Mouse (Mus musculus): ENCODE measurements around the gene Spsb3. TPM values are rescaled to one million over a fixed set of nuclear protein-coding genes. Genes with fewer than 3 reads are reported as not detected.

Gene Spsb3
- total and polyA plus RNA-seq, 3 experiments: 14.4 to 23.3 (median 21.3) TPM

GRCm38 (mm10) chr17:24878531-24878930, 7.9 kb upstream of the Spsb3 start:
- dilution Hi-C loops (cut with MboI; ENCODE audit: extremely low pct_ligation_motif_present, extremely low pct_unique_long_range_greater_than_20kb, low sequenced_read_pairs) (no loop called here), in situ Hi-C loops (cut with MboI; ENCODE audit: low pct_ligation_motif_present, low pct_unique_long_range_greater_than_20kb, low sequenced_read_pairs) (no loop called here)

GRCm38 (mm10) chr17:24881738-24882440, 4.6 kb upstream of the Spsb3 start:
- H3K36me3 ChIP-seq (replicated peaks in 1 of 2; ENCODE audit: control insufficient read depth in 1 of 2, insufficient read depth in 1 of 2, low read length in 1 of 2): peaks cover 36 to 60% of the 10 kb centered on the region in 2 experiments
- H3K4me1 ChIP-seq (ENCODE audit: control insufficient read depth in 1 of 2, insufficient read depth in 2 of 2): peaks cover 22 to 48% of the 10 kb centered on the region in 2 experiments
- H3K4me2 ChIP-seq (ENCODE audit: insufficient read depth, low read depth, poor library complexity, severe bottlenecking): no peak overlapping the region
- in situ Hi-C loops (cut with MboI; ENCODE audit: low pct_ligation_motif_present, low pct_unique_long_range_greater_than_20kb, low sequenced_read_pairs) (no loop called here), dilution Hi-C loops (cut with MboI; ENCODE audit: extremely low pct_ligation_motif_present, extremely low pct_unique_long_range_greater_than_20kb, low sequenced_read_pairs) (no loop called here)
- no peaks in the 10 kb centered on the region for H3K9me3 ChIP-seq (replicated peaks; ENCODE audit: low read length)
- H3K4me3 ChIP-seq (replicated peaks in 1 of 3; ENCODE audit: low read depth in 2 of 3, low read length in 2 of 3, poor library complexity in 1 of 3): no peak overlapping the region
- H3K27me3 ChIP-seq (replicated peaks): no peaks in the 10 kb centered on the region
- no peak overlapping the region for H3K27ac ChIP-seq (ENCODE audit: insufficient read depth, low read depth)
- peaks cover 12% of the 10 kb centered on the region for H3K79me2 ChIP-seq (replicated peaks; ENCODE audit: control insufficient read depth, extremely low read depth, insufficient read depth, poor library complexity, severe bottlenecking)
- no peak overlapping the region for H3K9ac ChIP-seq (ENCODE audit: insufficient read depth, low read depth)
- TF ChIP-seq MAZ (IDR thresholded peaks at IDR 0.05; ENCODE audit: low read depth, low read length) (no peak), KAT2A (IDR thresholded peaks at IDR 0.05; ENCODE audit: insufficient replicate concordance, low read length) (no peak), MYC (IDR thresholded peaks at IDR 0.05; ENCODE audit: low read depth, low read length) (no peak), USF2 (conservative IDR thresholded peaks at IDR 0.05; ENCODE audit: low read depth, low read length) (no peak), NELFE (IDR thresholded peaks at IDR 0.05; ENCODE audit: low read depth, low read length) (no peak), ETS1 (conservative IDR thresholded peaks at IDR 0.05; ENCODE audit: low read depth, low read length) (no peak), E2F4 (IDR thresholded peaks at IDR 0.05; ENCODE audit: insufficient replicate concordance, low read depth, low read length) (no peak), IRF4 (IDR thresholded peaks at IDR 0.05; ENCODE audit: low read depth, low read length) (no peak), NRF1 (IDR thresholded peaks at IDR 0.05; ENCODE audit: low read depth, low read length) (no peak), MAX (IDR thresholded peaks at IDR 0.05; ENCODE audit: low read length) (no peak), CTCF (conservative IDR thresholded peaks at IDR 0.05 in 1 of 2, IDR thresholded peaks at IDR 0.05 in 1 of 2; ENCODE audit: low read depth in 2 of 2, low read length in 2 of 2) (peak; percentile 37 to 70; a peak in 3 of 4 replicates), SIN3A (IDR thresholded peaks at IDR 0.05; ENCODE audit: low read length) (no peak), USF1 (IDR thresholded peaks at IDR 0.05; ENCODE audit: low read depth, low read length) (no peak), CHD2 (IDR thresholded peaks at IDR 0.05; ENCODE audit: low read length) (no peak), ELF1 (IDR thresholded peaks at IDR 0.05; ENCODE audit: low read depth, low read length) (peak; percentile 77), JUND (conservative IDR thresholded peaks at IDR 0.05; ENCODE audit: low read depth, low read length) (no peak), JUN (IDR thresholded peaks at IDR 0.05; ENCODE audit: insufficient read depth, low read depth, low read length) (no peak), RCOR1 (conservative IDR thresholded peaks at IDR 0.05; ENCODE audit: low read depth, low read length) (no peak), GABPA (IDR thresholded peaks at IDR 0.05; ENCODE audit: insufficient replicate concordance, low read depth, low read length) (no peak), RAD21 (IDR thresholded peaks at IDR 0.05; ENCODE audit: low read depth, low read length) (peak; percentile 52), POLR2A (IDR thresholded peaks at IDR 0.05; ENCODE audit: low read depth, low read length) (no peak), SMC3 (IDR thresholded peaks at IDR 0.05; ENCODE audit: low read depth, low read length) (peak; percentile 84)
- peak; percentile 56 for DNase-seq (ENCODE audit: extremely low read depth)

More at GRCm38 (mm10) chr17:24878531-24878930, 7.9 kb upstream of the Spsb3 start:
- Histone ChIP-seq H3K9me3 (replicated peaks; ENCODE audit: low read length) (no peaks in the 10 kb centered on the region), H3K27ac (ENCODE audit: insufficient read depth, low read depth) (no peak overlapping the region), H3K36me3 (replicated peaks in 1 of 2; ENCODE audit: control insufficient read depth in 1 of 2, insufficient read depth in 1 of 2, low read length in 1 of 2) (peaks cover 21 to 51% of the 10 kb centered on the region in 2 experiments), H3K4me2 (ENCODE audit: insufficient read depth, low read depth, poor library complexity, severe bottlenecking) (peak overlapping the region; percentile 55), H3K79me2 (replicated peaks; ENCODE audit: control insufficient read depth, extremely low read depth, insufficient read depth, poor library complexity, severe bottlenecking) (no peaks in the 10 kb centered on the region), H3K9ac (ENCODE audit: insufficient read depth, low read depth) (peak overlapping the region; percentile 62), H3K27me3 (replicated peaks) (no peaks in the 10 kb centered on the region), H3K4me1 (ENCODE audit: control insufficient read depth in 1 of 2, insufficient read depth in 2 of 2) (peaks cover 16 to 57% of the 10 kb centered on the region in 2 experiments), H3K4me3 (replicated peaks in 1 of 3; ENCODE audit: low read depth in 2 of 3, low read length in 2 of 3, poor library complexity in 1 of 3) (peak overlapping the region; percentile 49 to 66 (median 62))
- TF ChIP-seq JUN (IDR thresholded peaks at IDR 0.05; ENCODE audit: insufficient read depth, low read depth, low read length) (no peak), NELFE (IDR thresholded peaks at IDR 0.05; ENCODE audit: low read depth, low read length) (no peak), CTCF (conservative IDR thresholded peaks at IDR 0.05 in 1 of 2, IDR thresholded peaks at IDR 0.05 in 1 of 2; ENCODE audit: low read depth in 2 of 2, low read length in 2 of 2) (no peak), MAFK (IDR thresholded peaks at IDR 0.05; ENCODE audit: insufficient replicate concordance, low read length) (no peak), ETS1 (conservative IDR thresholded peaks at IDR 0.05; ENCODE audit: low read depth, low read length) (no peak), RCOR1 (conservative IDR thresholded peaks at IDR 0.05; ENCODE audit: low read depth, low read length) (no peak), MEF2A (IDR thresholded peaks at IDR 0.05; ENCODE audit: borderline replicate concordance, low read depth, low read length) (no peak), MAZ (IDR thresholded peaks at IDR 0.05; ENCODE audit: low read depth, low read length) (no peak), SMC3 (IDR thresholded peaks at IDR 0.05; ENCODE audit: low read depth, low read length) (no peak), HCFC1 (IDR thresholded peaks at IDR 0.05; ENCODE audit: low read depth, low read length) (no peak), MXI1 (IDR thresholded peaks at IDR 0.05; ENCODE audit: low read depth, low read length) (no peak), CHD2 (IDR thresholded peaks at IDR 0.05; ENCODE audit: low read length) (no peak), KAT2A (IDR thresholded peaks at IDR 0.05; ENCODE audit: insufficient replicate concordance, low read length) (no peak), POLR2A (IDR thresholded peaks at IDR 0.05; ENCODE audit: low read depth, low read length) (no peak), MYC (IDR thresholded peaks at IDR 0.05; ENCODE audit: low read depth, low read length) (no peak), CHD1 (IDR thresholded peaks at IDR 0.05; ENCODE audit: low read depth, low read length) (no peak)
- no peak for DNase-seq (ENCODE audit: extremely low read depth)

Measured in CH12.LX (cell line).